17 mouse cellular contexts compared by ENCODE assay signal in genomic region chr3:128896628-128897027, GRCm38 (mm10).
"Had no signal": no experiment of that assay in that cellular context is flagged by ENCODE, and none has a peak within 500 bp of the region (broad histone marks: within the 10 kb centered on the region; RNA-seq: fewer than 3 reads in every experiment).

No protein-coding gene starts in this region.

- H3K36me3 ChIP-seq: neural tube, embryonic 12.5 days; neural tube, embryonic 13.5 days; neural tube, embryonic 15.5 days; stomach, embryonic 15.5 days had no signal

- H3K9me3 ChIP-seq: neural tube, embryonic 12.5 days; neural tube, embryonic 13.5 days; neural tube, embryonic 15.5 days; stomach, embryonic 15.5 days had no signal

- H3K4me3 ChIP-seq: neural tube, embryonic 12.5 days; neural tube, embryonic 13.5 days; neural tube, embryonic 15.5 days; stomach, embryonic 15.5 days had no signal

- H3K27me3 ChIP-seq: neural tube, embryonic 12.5 days; neural tube, embryonic 13.5 days; neural tube, embryonic 15.5 days; stomach, embryonic 15.5 days had no signal

- H3K27ac ChIP-seq: neural tube, embryonic 12.5 days; neural tube, embryonic 13.5 days; neural tube, embryonic 15.5 days; stomach, embryonic 15.5 days; stomach, postnatal 0 days had no signal

- DNase-seq: retina, postnatal 1 day; right cerebral cortex, adult 18-20 months; right cerebral cortex, postnatal 14 days; right cerebral cortex, postnatal 25 days; right cerebral cortex, postnatal 4 days; spleen, adult 18-20 months; thymus, adult 18-20 months; thymus, adult 2 months; thymus, postnatal 14 days; thymus, postnatal 25 days; thymus, postnatal 36 days; thymus, postnatal 4 days had no signal

- H3K4me2 ChIP-seq: neural tube, embryonic 12.5 days; neural tube, embryonic 13.5 days; neural tube, embryonic 15.5 days; stomach, embryonic 15.5 days had no signal

- H3K4me1 ChIP-seq: neural tube, embryonic 12.5 days; neural tube, embryonic 13.5 days; neural tube, embryonic 15.5 days; stomach, embryonic 15.5 days had no signal

- H3K9ac ChIP-seq: neural tube, embryonic 12.5 days; neural tube, embryonic 13.5 days; neural tube, embryonic 15.5 days; stomach, embryonic 15.5 days had no signal
